Comparison of ENCODE assay signal across 9 mouse cellular contexts in the genomic region with DNA sequence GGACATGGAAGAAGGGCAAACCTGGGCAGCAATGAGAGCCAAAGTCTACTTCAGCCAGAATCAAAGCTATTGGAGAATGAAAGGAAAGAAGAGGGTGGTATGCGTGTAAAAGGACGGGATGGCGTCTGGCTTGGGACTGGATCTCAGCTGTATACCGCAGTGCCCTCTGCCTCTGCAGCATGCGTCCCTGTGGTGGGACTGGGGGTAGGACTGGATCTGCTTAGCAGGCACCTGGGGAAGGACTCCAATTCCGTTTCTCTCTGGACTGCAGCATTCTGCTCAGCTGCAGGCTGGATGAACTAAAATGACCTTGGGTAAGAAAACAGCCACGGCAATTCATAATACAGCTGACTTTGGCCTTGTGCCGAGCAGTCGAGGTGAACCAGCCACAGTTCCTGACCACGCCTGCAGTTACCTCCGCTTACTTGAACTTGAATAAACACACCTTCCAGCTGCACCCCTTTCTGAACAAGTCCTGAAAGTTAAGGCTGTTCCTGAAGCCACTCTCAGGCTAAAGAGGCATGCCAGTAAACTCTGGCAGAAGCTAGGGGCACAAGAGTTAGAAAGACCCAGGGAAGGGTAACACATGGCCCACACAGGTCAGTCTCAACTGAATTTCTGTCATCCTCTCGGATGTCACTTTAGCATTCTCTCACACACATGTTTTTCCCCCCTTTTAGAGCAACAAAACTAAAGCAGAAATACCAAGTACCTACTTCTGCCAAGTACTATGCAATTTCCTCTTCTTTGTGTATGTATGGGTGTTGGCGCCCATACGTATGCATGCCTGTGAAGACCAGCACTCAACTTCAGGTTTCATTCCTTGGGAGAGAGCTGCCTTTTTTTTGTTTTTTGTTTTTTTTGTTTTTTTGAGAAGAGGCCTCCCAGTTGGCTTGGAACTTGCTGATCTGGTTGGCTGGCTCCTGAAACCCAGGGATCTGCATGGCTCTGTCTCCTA.
A peak's percentile ranks its signal among the peaks of the same experiment; 100 is the strongest.
DNase-seq lines count a peak whose midpoint lies in the region; ATAC-seq and TF ChIP-seq lines count a peak whose summit lies in the region.
"Had no signal": no experiment of that assay in that cellular context is flagged by ENCODE, and none has a peak within 500 bp of the region (broad histone marks: within the 10 kb centered on the region; RNA-seq: fewer than 3 reads in every experiment).

No protein-coding gene starts in this region.

- no peak for TF ChIP-seq CTCF in intestine, postnatal 0 days (IDR thresholded peaks at IDR 0.05; ENCODE audit: low read depth)

- no peaks in the 10 kb centered on the region for H3K36me3 ChIP-seq in intestine, postnatal 0 days (ENCODE audit: control insufficient read depth, insufficient read depth)
- H3K36me3 ChIP-seq: embryonic facial prominence, embryonic 12.5 days had no signal

- H3K4me1 ChIP-seq in intestine, postnatal 0 days (replicated peaks; ENCODE audit: control insufficient read depth, insufficient read depth, low read length), result 0 out of 2 replicates have a peak, but pooled peaks cover 3% of the 10 kb centered on the region
- H3K4me1 ChIP-seq: embryonic facial prominence, embryonic 12.5 days had no signal

- peak; percentile 52 for DNase-seq in R1 (ENCODE audit: low read depth, low spot score)
- peak; percentile 75 for DNase-seq in adrenal gland, adult 8-10 months
- peak; percentile 74 for DNase-seq in lung, postnatal 10 days
- DNase-seq in thymus, postnatal 36 days, result no peak
- DNase-seq in right cerebral cortex, postnatal 14 days, result no peak
- no peak for DNase-seq in left cerebral cortex, adult 8-10 months (ENCODE audit: low spot score in 2 of 2)

- no peaks in the 10 kb centered on the region for H3K9me3 ChIP-seq in intestine, postnatal 0 days (ENCODE audit: control insufficient read depth)
- H3K9me3 ChIP-seq: embryonic facial prominence, embryonic 12.5 days had no signal

- H3K27me3 ChIP-seq in intestine, postnatal 0 days (replicated peaks; ENCODE audit: control insufficient read depth, insufficient read depth, low read length), result no peaks in the 10 kb centered on the region
- H3K27me3 ChIP-seq: embryonic facial prominence, embryonic 12.5 days had no signal

- WGBS in intestine, postnatal 0 days, result 50% methylated on average over 14 of the region's 14 CpGs

- no peak overlapping the region for H3K4me3 ChIP-seq in intestine, postnatal 0 days (ENCODE audit: low read depth, low read length)
- H3K4me3 ChIP-seq: embryonic facial prominence, embryonic 12.5 days had no signal

- H3K27ac ChIP-seq in intestine, postnatal 0 days (ENCODE audit: low read depth, low read length), result no peak overlapping the region
- H3K27ac ChIP-seq: embryonic facial prominence, embryonic 12.5 days; hindbrain, postnatal 0 days had no signal

- H3K4me2 ChIP-seq in intestine, postnatal 0 days (replicated peaks; ENCODE audit: low read depth), result no peak overlapping the region
- H3K4me2 ChIP-seq: embryonic facial prominence, embryonic 12.5 days had no signal

- peak; percentile 47 for ATAC-seq in intestine, postnatal 0 days
- ATAC-seq: hindbrain, postnatal 0 days had no signal

- H3K9ac ChIP-seq in intestine, postnatal 0 days (ENCODE audit: low read depth, low read length), result no peak overlapping the region
- H3K9ac ChIP-seq: embryonic facial prominence, embryonic 12.5 days had no signal

Comparison
In these comparisons a context has a peak if more than half of its experiments do, and no peak if none do; other contexts are left out.
1. DNase-seq: peak in R1 (single experiment), adrenal gland, adult 8-10 months (single experiment) and lung, postnatal 10 days (single experiment); none in thymus, postnatal 36 days (0 of 2), right cerebral cortex, postnatal 14 days (single experiment) and left cerebral cortex, adult 8-10 months (0 of 2).